Mouse (Mus musculus) olfactory bulb, adult 2 months (tissue): ENCODE results near the gene Lgals2.

Source experiments
- CTCF ChIP-seq: fragments of 200-500 bp; IDR thresholded peaks from 2 replicates; pipeline ENCODE4 v1.5.1; 2012; ENCODE audit warnings: low read depth, mild to moderate bottlenecking, low read length, moderate library complexity; ENCODE audit not compliant: insufficient read depth
- POLR2A ChIP-seq: fragments of 200-500 bp; IDR thresholded peaks from 2 replicates; pipeline ENCODE4 v1.6.1; 2012; ENCODE audit warnings: mild to moderate bottlenecking, low read depth, low read length, moderate library complexity; ENCODE audit not compliant: insufficient read depth

GRCm38 (mm10) chr15:78842371-78843163, 12.8 kb downstream of the Lgals2 start, which contains the start of gene Cdc42ep1:
- TF ChIP-seq CTCF, result no peak
- no peak for TF ChIP-seq POLR2A
